Mouse (Mus musculus) ovary, postnatal 10 days (tissue): ENCODE results near the gene Shisal2a.

Experiments used
- DNase-seq: peaks from one replicate; pipeline ENCODE4 v3.0.0; 2022; ENCODE audit warnings: low spot score

The Shisal2a gene

DNA sequence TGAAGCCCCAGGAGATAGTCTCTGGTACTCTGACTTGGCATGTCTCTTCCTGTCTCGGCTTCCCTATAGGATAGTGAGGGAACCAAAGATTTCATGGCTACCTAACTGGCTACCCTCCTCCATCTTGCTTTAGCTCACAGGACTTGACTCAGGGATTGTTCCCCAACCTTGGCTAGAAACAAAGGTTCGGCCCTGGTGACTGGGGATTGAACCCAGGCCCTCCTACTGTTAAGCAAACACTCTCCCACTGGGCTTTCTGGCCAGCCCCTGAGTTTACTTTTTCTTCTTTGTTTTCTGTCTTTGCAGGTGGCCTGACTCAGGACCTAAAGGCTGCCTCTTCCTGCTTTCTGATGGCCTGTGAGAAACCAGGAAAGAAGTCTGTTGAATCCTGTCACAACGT lies 45.3 kb downstream of the Shisal2a start:
- no peak for DNase-seq

DNA sequence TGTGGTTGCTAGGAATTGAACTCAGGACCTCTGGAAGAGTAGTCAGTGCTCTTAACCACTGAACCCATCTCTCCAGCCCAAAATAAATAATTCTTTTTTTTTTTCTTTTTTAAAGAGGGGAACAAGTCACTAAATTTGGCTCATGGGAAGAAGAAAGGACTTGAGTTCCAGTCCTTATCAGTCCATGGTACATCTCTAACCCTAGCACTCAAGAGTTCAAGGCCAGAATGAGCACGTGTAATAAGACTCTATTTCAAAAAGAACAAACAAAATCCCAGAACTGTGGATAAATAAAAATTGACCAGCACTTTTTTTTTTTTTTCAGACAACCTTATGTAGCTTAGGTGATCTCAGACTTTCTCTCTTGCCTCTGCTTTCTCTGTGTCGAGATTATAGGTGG lies 46.4 kb downstream of the Shisal2a start:
- DNase-seq: no peak

DNA sequence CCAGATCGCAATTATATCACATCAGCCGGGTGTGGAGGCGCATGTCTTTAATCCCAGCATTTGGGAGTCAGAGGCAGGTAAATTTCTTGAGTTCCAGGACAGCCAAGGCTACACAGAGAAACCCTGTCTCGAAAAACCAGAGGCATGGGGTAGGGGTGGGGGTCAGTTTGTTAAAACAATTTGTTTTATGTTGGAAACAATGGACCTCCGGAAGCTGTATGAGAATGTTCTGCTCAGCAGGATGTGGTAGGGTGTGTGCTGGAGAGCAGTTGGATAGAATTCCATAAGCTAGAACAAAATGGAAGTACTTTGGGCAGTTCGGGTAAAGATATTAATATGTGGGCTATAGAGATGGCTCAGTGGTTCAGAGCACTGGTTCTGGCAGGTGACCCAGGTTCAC lies 47.7 kb downstream of the Shisal2a start:
- no peak for DNase-seq

DNA sequence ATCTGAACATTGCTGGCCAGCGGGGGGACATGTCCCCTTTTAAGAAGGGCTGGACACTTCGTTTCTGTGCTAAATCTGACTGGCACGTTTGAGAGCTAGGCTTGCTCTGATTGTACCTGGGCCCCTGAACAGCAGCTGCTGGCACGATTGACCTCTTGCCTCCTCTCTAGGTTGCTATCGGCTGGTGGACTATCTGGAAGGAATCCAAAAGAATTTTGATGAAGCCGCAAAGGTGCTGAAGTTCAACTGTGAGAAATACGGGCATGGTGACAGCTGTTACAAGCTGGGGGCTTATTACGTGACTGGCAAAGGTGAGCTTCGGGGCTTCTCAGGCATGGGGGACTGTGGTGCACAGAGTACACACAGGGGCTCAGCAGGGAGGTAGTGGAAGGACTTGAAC lies 51.1 kb downstream of the Shisal2a start:
- no peak for DNase-seq

DNA sequence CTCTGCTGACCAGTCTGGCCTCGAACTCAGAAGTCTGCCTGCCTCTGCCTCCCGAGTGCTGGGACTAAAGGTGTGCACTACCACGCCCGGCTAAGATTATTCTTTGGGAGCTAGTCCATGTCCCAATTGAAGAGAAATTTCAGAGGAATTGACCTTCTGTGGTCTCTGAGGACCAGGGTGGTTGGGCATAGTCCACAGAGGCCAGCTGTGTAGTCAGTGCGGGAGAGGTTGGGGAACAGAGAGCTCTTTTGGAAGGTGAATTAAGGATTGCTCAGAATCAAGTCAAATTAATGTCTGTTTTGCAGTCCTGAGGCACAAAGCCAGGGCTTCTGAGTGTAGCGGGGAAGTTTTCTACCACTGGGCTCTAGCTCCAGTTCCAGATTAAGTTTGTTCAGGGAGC lies 53.3 kb downstream of the Shisal2a start:
- DNase-seq: no peak

DNA sequence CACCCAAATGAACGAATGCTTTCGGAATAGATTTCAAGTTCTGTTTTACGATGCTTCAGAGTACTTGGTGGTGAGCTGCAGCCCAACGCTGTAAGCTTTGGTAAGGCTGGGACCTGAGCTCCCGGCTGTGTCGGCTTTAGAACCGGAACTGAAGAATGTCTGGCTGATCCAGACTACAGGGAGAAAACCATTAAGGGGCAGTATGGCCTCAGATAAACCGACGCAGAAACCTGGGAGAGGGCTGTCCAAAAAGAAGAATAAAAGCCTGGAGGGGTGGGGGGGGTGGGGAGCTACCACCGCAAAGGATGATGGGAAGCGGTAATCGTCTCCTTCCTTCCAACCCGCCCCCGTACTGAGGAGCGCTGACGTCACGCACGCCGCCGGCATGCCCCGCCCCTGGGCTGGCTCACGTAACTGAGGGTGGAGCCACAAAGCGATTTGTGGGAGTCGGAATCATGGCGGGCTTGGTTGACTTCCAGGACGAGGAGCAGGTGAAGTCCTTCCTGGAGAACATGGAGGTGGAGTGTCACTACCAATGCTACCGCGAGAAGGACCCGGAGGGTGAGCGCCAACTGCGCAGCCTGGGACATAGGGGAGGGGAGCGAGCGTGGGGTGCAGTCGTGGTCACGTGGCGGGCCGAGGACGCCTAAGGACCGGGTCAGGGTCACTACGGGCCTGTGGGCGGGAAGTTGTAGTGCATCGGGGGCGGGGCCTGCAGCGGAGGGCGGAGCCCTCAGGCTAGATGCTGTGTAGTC lies 55.2 kb downstream of the Shisal2a start, which contains the start of gene Coa7:
Gene Coa7, plus strand, starts transcription at position 411 of the 755 bp plus-strand sequence.
- peak; percentile 95 for DNase-seq

DNA sequence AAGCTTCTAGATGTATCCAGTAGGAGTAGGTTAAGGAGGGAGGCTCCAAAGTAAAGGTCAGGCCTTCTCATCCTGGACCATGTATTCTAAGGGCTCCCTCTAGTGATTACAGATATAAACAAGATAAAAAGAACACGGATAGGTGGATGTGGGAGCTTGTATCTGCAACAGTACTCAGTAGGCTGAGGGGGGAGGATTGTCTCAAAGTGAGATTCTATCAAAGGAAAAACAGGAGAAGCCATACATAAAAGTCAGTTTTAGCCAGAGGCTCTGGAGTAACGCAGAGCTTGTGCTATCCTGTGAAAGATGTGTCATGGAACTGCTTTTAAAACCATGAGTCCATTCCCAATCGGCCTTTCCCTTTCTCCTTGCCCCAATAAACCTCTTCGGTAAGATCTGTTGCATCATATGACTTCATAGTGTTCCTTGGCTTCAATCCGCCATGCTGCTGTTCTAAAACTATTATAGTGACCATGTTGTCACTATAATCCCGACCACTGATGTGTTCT lies 56.0 kb downstream of the Shisal2a start:
- DNase-seq: no peak

DNA sequence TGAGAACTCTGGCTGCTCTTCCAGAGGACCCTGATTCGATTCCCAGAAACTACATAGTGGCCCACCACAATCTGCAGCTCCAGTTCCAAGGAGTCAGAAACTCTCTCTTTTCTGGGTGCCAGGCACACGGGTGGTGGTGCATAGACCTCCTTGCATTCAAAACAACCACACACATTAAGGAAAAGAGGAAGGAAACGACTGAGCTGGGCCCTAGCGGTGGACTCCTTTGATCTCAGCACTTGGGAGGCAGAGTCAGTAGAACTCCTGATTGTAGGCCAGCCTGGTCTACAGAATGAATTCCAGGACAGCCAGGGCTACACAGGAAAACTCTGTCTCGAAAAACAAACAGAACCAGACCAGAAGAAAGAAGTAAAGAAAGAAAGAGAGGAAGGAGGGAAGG lies 59.6 kb downstream of the Shisal2a start:
- DNase-seq: no peak

DNA sequence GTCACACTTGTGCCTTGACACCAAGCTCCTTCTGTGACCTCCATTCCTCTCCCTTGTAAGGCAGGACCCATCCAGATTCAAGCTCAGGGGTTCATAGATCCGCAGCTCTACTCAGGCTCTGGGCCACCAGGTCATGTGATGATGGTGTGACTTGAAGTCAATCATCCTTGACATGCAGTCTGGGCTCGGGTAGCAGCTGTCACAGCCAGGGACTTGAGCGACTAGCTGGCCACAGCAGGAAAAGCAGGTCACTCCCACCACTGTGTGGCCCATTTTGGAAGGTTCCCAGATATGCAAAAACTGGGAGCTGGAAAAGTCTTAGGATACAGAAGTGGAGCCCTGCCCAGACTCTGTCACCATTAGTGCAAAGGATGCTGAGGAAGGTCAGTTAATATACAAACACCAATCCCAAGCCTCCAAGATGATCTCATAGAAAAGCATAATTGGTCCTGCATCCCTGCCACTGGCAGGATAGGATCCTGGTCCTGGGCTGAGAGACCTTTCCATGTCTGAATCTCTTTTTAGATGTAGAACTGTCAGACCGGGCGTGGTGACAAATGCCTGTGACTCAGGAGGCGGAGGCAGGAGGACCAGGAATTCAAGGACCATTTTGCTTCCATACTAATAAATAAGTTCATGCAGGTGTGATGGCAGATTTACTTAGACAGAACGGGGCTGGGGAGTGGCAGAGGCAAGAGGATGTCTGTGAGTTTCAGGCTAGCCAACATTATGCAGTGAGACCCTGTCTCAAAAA lies 62.3 kb downstream of the Shisal2a start:
- DNase-seq: no peak

DNA sequence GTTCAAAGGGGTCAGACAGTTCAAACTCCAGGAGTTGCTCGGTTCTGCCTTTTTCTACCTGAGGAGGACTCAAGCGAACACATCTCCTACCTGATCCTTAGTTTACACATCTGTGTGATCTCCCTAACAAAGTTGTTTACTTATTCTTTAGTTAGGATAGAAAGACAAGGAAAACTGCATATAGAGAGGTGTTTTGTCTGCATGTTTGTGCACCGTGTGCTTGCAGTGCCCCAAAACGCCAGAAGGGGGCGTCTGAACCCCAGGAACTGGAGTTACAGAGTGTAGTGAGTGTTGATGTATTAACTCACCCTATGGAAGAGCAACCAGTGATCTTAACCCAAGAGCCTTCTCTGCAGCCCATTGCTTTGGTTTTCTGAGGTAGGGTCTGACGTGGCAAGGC lies 63.4 kb downstream of the Shisal2a start:
- DNase-seq: no peak

DNA sequence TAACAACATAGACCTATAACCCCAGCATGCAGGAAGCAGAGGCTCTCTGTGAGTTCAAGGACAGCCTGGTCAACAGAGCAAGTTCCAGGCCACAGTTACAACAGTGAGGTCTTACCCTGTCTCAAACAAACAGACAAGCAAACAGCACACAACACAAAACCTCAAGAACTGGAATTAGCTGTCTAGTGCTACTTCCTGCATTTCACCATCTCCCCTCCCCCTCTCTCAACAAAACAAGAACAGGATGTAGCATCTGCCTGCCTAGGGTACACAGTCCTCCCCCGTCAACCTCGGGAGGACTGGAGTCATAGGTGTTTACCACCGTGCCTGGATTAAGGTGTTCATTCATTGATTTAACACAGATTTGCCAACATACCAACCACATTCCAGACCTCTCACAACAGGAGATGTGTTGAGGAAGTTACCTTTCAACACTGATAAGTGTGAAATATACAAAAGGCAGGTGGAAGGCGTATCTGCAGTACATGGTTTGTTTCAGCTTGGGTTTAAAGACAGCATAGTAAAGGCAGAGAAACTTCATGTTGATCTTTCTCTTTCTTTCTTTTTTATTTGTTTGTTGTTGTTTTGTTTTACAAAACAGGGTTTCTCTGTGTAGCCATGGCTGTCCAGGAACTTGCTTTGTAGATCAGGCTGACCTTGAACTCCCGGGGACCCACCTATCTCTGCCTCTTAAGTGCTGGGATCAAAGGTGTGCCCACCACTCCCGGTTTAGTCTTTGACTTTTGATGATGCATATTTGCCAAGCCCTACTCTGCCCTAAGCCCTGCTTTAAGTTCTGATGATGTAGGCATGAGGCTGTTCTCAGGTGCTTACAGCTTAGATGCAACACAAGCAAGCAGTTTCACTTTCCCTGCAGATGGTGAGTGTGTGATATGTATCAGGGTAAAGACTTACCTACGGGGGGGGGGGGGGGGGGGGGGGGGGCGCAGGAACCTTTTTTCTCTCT lies 64.2 kb downstream of the Shisal2a start:
- no peak for DNase-seq
